Mouse (Mus musculus) ZHBTc4 (cell line): Measurements from ENCODE around the gene Rbm34.

Experiments
- DNase-seq: peaks from one replicate; pipeline ENCODE4 v3.0.0-alpha.2; 2011; ENCODE audit warnings: low read depth, low spot score

The Rbm34 gene

GRCm38 (mm10) chr8:126962871-126963270 lies 8.0 kb downstream of the Rbm34 start:
- DNase-seq, result no peak

- DNase-seq, result no peak
These were observed 9.4 kb downstream of the Rbm34 start for GRCm38 (mm10) chr8:126961516-126961915.

- no peak for DNase-seq
These were observed 18.8 kb downstream of the Rbm34 start for GRCm38 (mm10) chr8:126951900-126952636.

GRCm38 (mm10) chr8:126949527-126949926 lies 21.3 kb downstream of the Rbm34 start:
- peak; percentile 45 for DNase-seq

- DNase-seq, result peak; percentile 34
These were observed 24.4 kb downstream of the Rbm34 start for GRCm38 (mm10) chr8:126946444-126946843.

GRCm38 (mm10) chr8:126945730-126946163 lies 25.1 kb downstream of the Rbm34 start, which contains the start of gene Tomm20:
TSS of gene Tomm20 (minus strand) at chr8:126945844.
- DNase-seq, result peak; percentile 99

GRCm38 (mm10) chr8:126944781-126945691 lies 25.8 kb downstream of the Rbm34 start:
- peak; percentile 73 for DNase-seq

GRCm38 (mm10) chr8:126943565-126943964 lies 27.3 kb downstream of the Rbm34 start:
- peak; percentile 39 for DNase-seq

GRCm38 (mm10) chr8:126937337-126937736 lies 33.5 kb downstream of the Rbm34 start:
- DNase-seq, result no peak

GRCm38 (mm10) chr8:126935932-126936331 lies 34.9 kb downstream of the Rbm34 start:
- DNase-seq, result peak; percentile 51

- DNase-seq, result no peak
These were observed 35.5 kb downstream of the Rbm34 start for GRCm38 (mm10) chr8:126935387-126935786.

GRCm38 (mm10) chr8:126932656-126933055 lies 38.2 kb downstream of the Rbm34 start:
- peak; percentile 26 for DNase-seq

- peak; percentile 58 for DNase-seq
These were observed 38.6 kb downstream of the Rbm34 start for GRCm38 (mm10) chr8:126932249-126932648.

GRCm38 (mm10) chr8:126931720-126932119 lies 39.2 kb downstream of the Rbm34 start:
- peak; percentile 87 for DNase-seq

- peak; percentile 90 for DNase-seq
These were observed 41.2 kb downstream of the Rbm34 start for GRCm38 (mm10) chr8:126929607-126930161.

- peak; percentile 30 for DNase-seq
These were observed 41.9 kb downstream of the Rbm34 start for GRCm38 (mm10) chr8:126928755-126929505.

- peak; percentile 54 for DNase-seq
These were observed 42.8 kb downstream of the Rbm34 start for GRCm38 (mm10) chr8:126928028-126928427.

GRCm38 (mm10) chr8:126927058-126927457 lies 43.8 kb downstream of the Rbm34 start:
- peak; percentile 42 for DNase-seq

- DNase-seq, result no peak
These were observed 47.9 kb downstream of the Rbm34 start for GRCm38 (mm10) chr8:126922981-126923380.

GRCm38 (mm10) chr8:126921432-126921831 lies 49.4 kb downstream of the Rbm34 start:
- DNase-seq, result no peak

GRCm38 (mm10) chr8:126920845-126921244 lies 50.0 kb downstream of the Rbm34 start:
- DNase-seq, result peak; percentile 85
